Mouse (Mus musculus) megakaryocyte, adult 5-6 weeks (primary cell): ENCODE data around the gene E130308A19Rik. TPM values are rescaled to one million over a fixed set of nuclear protein-coding genes. Genes with fewer than 3 reads are reported as not detected.

ENCODE experiments used
- ATAC-seq: 2 replicates; pipeline ENCODE4 v1.8.0; 2016; ENCODE audit warnings: mild to moderate bottlenecking, inconsistent platforms; ENCODE audit not compliant: poor library complexity, severe bottlenecking
- total RNA-seq, 2 experiments: library from RNA; stranded (forward) in 1 of 2; stranded (reverse) in 1 of 2; fragments of 153-499, 151-499 nt in 1 of 2; fragments of 221-1000, 200-1000 nt in 1 of 2; gene quantifications; 2 replicates each; pipeline versions ENCODE4 v1.2.3 to v1.2.4; 2015 to 2017

Gene E130308A19Rik
- total RNA-seq, 2 experiments from 2014 or later: 1.9 to 3.6 TPM

- no peak for ATAC-seq
Measured at GRCm38 (mm10) chr4:59807521-59807920, 181.5 kb downstream of the E130308A19Rik start.

GRCm38 (mm10) chr4:59808396-59808795 lies 182.4 kb downstream of the E130308A19Rik start:
- peak; percentile 66 for ATAC-seq

Other genes starting within 250 kb of the E130308A19Rik start
- 16.3 and 24.0 TPM in 2 replicates for gene Susd1, start 187.6 kb upstream of the E130308A19Rik start, total RNA-seq (2015)
- gene Susd1, start 187.6 kb upstream of the E130308A19Rik start, total RNA-seq (2017): 33.6 and 33.9 TPM in 2 replicates
- gene Ptbp3, start 76.8 kb upstream of the E130308A19Rik start, total RNA-seq (2015): 341 TPM in 2 replicates
- gene Ptbp3, start 76.8 kb upstream of the E130308A19Rik start, total RNA-seq (2017): 283 and 309 TPM in 2 replicates
- gene Hsdl2, start 44.6 kb upstream of the E130308A19Rik start, total RNA-seq (2015): 22.2 and 23.5 TPM in 2 replicates
- gene Hsdl2, start 44.6 kb upstream of the E130308A19Rik start, total RNA-seq (2017): 22.3 and 27.6 TPM in 2 replicates
- gene Inip, start 175.4 kb downstream of the E130308A19Rik start, total RNA-seq (2015): 41.6 and 49.0 TPM in 2 replicates
- 47.3 and 52.7 TPM in 2 replicates for gene Inip, start 175.4 kb downstream of the E130308A19Rik start, total RNA-seq (2017)
- 16.8 and 17.9 TPM in 2 replicates for gene Snx30, start 179.6 kb downstream of the E130308A19Rik start, total RNA-seq (2015)
- gene Snx30, start 179.6 kb downstream of the E130308A19Rik start, total RNA-seq (2017): 28.2 and 29.7 TPM in 2 replicates